Mouse (Mus musculus) G1E-ER4 (cell line): Measurements from ENCODE around the gene Coch. TPM values are rescaled to one million over a fixed set of nuclear protein-coding genes. Genes with fewer than 3 reads are reported as not detected.

Experiments used
- GATA1 ChIP-seq: IDR thresholded peaks from one replicate; pipeline ENCODE4 v1.8.0; 2012; ENCODE audit warnings: low read length, inconsistent platforms
- polyA plus RNA-seq: library from polyadenylated mRNA; stranded (reverse); fragments of >175 nt; gene quantifications from 2 replicates; pipeline ENCODE4 v1.2.3, GENCODE M21; 2012

Coch gene
- not detected in 2 replicates for polyA plus RNA-seq

- no peak for TF ChIP-seq GATA1
Observed at GRCm38 (mm10) chr12:51593229-51594029, at the start of gene Coch. Coch (plus strand) TSS chr12:51593341.

GRCm38 (mm10) chr12:51543402-51543960 is 49.7 kb upstream of the Coch start:
- TF ChIP-seq GATA1: no peak

GRCm38 (mm10) chr12:51555041-51555440 is 38.1 kb upstream of the Coch start:
- no peak for TF ChIP-seq GATA1

- no peak for TF ChIP-seq GATA1
Observed at GRCm38 (mm10) chr12:51561416-51561815, 31.7 kb upstream of the Coch start.

GRCm38 (mm10) chr12:51567225-51567624 is 25.9 kb upstream of the Coch start:
- peak; percentile 86 for TF ChIP-seq GATA1

GRCm38 (mm10) chr12:51569472-51569871 is 23.7 kb upstream of the Coch start:
- peak; percentile 45 for TF ChIP-seq GATA1

GRCm38 (mm10) chr12:51569944-51570343 is 23.2 kb upstream of the Coch start:
- TF ChIP-seq GATA1: no peak

- TF ChIP-seq GATA1: no peak
Observed at GRCm38 (mm10) chr12:51572651-51573050, 20.5 kb upstream of the Coch start.

- TF ChIP-seq GATA1: no peak
Observed at GRCm38 (mm10) chr12:51589263-51589662, 3.9 kb upstream of the Coch start.

GRCm38 (mm10) chr12:51591921-51592320 is 1.2 kb upstream of the Coch start:
- TF ChIP-seq GATA1: no peak

GRCm38 (mm10) chr12:51592888-51593228 is 283 bp upstream of the Coch start:
- no peak for TF ChIP-seq GATA1

- no peak for TF ChIP-seq GATA1
Observed at GRCm38 (mm10) chr12:51594030-51594470, 909 bp downstream of the Coch start.

- no peak for TF ChIP-seq GATA1
Observed at GRCm38 (mm10) chr12:51603306-51603705, 10.2 kb downstream of the Coch start.

- no peak for TF ChIP-seq GATA1
Observed at GRCm38 (mm10) chr12:51606138-51606537, 13.0 kb downstream of the Coch start.

GRCm38 (mm10) chr12:51612361-51612760 is 19.2 kb downstream of the Coch start:
- no peak for TF ChIP-seq GATA1

GRCm38 (mm10) chr12:51620572-51620971 is 27.4 kb downstream of the Coch start:
- no peak for TF ChIP-seq GATA1

- peak; percentile 59 for TF ChIP-seq GATA1
Observed at GRCm38 (mm10) chr12:51621161-51621560, 28.0 kb downstream of the Coch start.
